Mouse (Mus musculus): Measurements from ENCODE around the gene Ets1.

Gene Ets1

DNA sequence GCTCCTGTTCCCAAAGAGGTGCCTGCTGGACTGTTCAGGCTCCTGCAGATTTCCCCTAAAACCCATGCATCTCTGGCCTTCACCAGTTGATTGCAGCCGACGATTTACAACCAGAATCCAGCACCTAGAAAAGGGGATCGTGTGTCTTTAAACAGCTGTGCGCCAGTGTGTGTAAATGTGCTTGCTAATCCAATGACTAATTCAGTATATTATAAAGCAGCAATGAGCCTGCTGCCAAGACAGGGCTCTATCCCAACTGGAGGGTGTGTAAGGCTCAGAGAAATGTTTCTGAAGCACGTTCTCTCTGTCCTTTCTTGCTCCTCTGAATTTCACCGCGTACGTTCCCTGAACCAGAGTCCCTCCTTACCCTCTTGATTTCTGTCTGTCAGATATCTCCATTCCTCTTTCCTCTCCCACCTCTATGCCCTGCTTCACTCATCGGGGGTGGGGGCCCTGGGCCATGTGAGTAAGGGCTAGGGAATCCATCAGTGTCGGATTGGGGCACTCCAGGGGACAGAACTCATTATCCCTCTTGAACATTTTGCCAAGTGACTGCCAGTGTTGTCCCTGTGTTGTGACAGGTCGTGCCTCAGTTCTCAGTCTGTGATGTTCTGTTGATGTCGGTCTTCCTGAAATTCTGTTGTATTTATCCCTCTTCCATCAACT lies 75.1 kb downstream of the Ets1 start:
- no peak for DNase-seq (ENCODE audit: low read depth, low spot score)

DNA sequence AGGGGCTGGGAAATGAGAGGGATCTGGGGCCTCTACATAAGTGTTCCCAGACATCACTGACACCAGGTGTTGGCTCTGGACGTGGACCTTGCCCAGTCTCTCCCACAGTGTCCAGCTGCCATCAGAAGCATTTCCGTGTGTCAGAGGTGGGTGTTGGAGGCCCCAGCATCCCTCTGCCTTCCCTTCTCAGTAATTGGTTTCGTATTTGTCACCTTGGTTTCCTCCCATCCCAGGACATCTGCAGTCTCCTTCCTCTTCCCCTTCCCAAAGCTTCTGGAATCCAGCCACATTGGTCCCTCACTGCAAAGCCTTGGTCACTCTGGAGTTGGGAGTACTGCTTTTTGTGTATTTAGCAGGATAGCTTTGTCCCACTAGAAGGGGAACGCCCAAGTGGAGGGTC lies 75.7 kb downstream of the Ets1 start:
- no peak for DNase-seq (ENCODE audit: low read depth, low spot score)

DNA sequence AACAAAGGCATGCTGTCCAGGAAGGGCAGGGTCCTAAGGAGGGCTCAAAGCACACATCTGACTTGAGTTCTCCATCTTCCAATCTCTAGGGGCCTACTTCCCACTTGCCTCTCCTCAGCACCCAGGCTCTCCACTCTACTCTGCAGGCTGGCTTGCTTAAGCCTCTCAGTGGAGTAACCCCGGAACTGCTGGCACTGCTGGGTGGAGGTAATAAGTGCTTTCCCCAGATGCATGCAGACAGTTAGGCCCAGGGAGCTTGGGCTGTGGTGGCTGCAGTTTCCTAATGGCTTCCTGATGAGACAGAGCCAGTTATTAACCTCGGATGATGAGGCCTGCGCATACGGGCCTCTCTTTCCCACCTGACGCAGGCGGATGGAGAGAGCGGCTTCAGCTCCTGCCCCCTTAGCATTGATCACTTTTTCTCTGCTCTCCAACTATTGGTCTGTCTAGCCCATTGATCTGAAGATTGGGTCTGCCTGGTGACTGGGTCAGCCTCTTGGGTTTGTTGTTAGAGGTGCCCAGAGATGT lies 76.4 kb downstream of the Ets1 start:
- DNase-seq (ENCODE audit: low read depth, low spot score), result no peak

- DNase-seq (ENCODE audit: low read depth, low spot score), result no peak
Observed at GRCm38 (mm10) chr9:32713106-32713505, 77.1 kb downstream of the Ets1 start.

GRCm38 (mm10) chr9:32713790-32714189 lies 77.8 kb downstream of the Ets1 start:
- no peak for DNase-seq (ENCODE audit: low read depth, low spot score)

DNA sequence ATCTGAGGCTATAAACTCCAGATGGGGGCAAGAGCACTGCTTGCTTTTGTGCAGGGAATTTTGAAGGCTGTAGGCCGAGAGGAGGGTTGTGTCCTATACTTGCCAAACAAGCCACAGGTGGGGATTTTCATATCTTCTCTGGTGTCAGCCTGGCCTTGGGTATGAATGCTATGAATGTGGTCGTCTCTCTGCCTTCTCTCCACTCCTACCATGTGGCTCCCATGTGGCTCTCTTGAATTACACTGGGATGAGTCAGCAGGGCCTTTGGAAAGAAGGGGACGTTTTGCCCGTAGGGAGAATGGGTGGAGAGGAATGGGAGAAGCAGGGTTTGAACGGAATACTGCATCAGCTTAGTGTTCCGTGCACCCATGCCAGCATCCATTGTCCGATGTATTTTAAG lies 78.5 kb downstream of the Ets1 start:
- no peak for DNase-seq (ENCODE audit: low read depth, low spot score)

GRCm38 (mm10) chr9:32715806-32716466 lies 79.9 kb downstream of the Ets1 start:
- DNase-seq (ENCODE audit: low read depth, low spot score), result no peak

- no peak for DNase-seq (ENCODE audit: low read depth, low spot score)
Observed at GRCm38 (mm10) chr9:32717268-32717920, 81.4 kb downstream of the Ets1 start.

DNA sequence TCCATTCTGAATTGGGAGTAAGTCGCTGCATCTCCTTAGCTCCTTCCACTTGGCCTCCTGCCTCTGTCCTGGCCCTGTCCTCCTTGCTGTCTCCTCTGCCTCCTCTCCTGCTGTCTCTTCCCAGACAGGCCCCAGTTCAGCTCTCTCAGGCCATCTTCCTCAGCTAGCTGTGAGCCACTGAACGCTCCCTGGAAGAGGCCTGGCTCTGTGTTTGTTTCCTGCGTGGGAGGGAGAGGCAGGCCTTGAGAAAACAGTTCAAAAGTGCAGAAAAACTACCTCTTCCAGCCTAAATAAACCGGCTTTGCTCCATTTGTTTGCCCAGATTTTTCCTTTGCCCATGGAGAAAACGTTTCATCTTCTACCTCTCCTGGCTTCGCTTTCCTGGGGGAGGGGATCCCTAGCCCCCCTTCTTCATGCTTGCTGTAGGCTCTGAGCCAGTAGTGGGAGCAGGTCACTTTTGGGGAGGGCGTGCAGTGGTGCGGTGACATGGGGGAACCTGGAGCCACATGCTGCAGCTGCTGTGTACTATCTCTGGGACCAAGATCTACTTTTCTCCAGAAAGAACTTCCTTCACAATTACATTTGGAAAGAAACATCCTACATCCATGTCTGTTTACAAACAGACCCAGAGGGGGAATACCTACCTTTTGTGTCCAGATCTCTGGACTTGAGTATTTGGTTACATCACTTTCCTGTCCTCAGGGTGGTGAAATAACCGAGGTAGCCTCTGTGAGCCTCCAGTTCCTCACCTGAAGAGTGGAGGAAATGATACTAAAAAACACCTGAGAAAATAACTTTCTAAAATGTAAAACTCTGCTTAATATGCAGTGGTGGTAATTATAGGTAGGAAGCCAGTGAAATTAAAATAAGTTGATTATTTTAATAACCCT lies 82.2 kb downstream of the Ets1 start:
- no peak for DNase-seq (ENCODE audit: low read depth, low spot score)

DNA sequence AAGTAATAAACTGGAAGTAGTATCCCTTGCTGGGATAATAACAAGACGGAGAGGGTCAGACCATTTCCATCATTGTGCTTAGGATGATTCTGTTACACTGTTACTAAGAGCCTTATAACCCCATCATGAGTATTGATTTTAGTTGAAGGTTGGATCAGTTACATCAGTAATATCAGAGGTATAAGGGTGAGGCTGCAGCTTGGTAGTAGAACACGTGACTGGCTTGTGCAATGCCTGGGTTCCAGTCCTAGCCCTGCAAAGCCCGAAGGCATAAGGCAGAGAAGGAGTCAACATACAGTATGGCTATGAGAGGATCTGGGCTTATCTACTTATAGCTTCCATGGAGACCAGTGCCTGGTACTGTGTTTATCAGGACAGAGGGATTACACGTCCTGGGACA lies 82.8 kb downstream of the Ets1 start:
- no peak for DNase-seq (ENCODE audit: low read depth, low spot score)

DNA sequence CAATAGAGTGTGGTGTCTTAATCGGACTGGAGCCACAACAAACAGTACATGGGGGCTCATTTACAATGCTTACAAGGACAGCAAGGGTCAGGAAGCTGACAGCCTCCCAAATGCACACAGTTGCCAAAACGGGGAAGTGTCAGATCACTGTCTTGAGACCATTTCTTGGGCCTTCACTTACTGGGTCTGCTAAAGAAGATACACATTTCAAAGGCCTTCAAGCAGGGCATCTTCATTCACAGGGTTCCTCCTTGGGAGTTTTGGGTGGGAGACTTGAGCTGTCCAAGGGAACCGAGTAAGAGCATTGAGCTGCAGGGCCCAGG lies 83.9 kb downstream of the Ets1 start:
- DNase-seq (ENCODE audit: low read depth, low spot score), result no peak

DNA sequence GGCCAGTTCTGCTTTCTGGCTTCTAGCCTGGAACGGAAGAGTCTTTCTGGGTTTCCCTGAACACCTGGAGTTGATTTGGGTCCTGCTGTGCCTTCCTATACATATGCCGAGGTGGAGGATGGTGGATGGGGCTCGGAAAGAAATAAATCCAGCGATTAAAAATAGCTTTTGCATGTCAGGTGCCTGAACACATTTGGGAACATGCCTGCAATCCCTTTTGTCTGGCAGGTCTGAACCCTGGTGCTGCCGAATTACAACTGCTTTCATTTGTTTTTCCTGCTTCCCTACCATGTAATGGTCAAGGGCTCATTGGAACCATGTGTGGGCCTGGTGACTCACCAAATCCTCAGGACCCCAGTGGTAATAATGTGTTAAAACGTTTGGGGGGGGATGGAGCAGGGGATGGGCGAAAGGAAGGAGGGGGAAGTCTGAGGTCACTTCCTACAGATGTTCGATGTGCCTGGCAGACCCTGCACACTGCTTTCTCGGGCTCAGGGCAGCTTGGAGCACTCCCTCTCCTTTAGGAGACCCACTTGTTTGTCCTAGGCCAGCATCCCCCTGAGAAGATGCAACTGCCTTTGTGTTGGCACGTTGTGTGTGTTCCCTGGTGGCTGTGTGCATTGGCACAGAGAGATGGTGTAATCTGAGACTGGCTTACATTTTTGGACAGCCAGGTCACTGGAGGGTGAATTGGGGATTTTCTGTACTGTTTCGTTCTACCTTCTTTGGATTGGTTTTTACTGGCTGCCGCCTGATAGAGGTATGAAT lies 84.4 kb downstream of the Ets1 start:
- DNase-seq (ENCODE audit: low read depth, low spot score), result no peak

DNA sequence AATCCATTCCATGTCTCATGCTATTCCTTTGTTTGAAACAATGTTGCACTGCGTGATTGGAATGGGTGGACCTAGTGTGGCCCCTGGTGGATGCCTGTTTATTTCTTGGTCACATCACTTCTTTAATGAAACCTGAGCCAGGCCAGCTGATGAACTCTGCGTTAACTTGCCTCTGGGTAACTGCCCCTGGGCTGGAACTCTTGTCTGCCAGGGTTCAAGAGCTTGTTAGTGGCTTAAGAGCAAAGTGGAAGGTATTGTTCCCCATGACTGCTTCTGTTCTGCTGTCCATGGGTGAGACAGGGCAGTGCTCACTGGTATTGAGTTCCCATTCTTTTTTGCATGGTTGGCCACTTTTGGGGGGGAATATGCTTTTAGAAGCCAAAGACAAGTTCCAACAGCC lies 85.1 kb downstream of the Ets1 start:
- no peak for DNase-seq (ENCODE audit: low read depth, low spot score)

GRCm38 (mm10) chr9:32722205-32722604 lies 86.2 kb downstream of the Ets1 start:
- no peak for DNase-seq (ENCODE audit: low read depth, low spot score)

GRCm38 (mm10) chr9:32722969-32723368 lies 86.9 kb downstream of the Ets1 start:
- DNase-seq (ENCODE audit: low read depth, low spot score), result no peak

GRCm38 (mm10) chr9:32724131-32724825 lies 88.3 kb downstream of the Ets1 start:
- no peak for DNase-seq (ENCODE audit: low read depth, low spot score)

DNA sequence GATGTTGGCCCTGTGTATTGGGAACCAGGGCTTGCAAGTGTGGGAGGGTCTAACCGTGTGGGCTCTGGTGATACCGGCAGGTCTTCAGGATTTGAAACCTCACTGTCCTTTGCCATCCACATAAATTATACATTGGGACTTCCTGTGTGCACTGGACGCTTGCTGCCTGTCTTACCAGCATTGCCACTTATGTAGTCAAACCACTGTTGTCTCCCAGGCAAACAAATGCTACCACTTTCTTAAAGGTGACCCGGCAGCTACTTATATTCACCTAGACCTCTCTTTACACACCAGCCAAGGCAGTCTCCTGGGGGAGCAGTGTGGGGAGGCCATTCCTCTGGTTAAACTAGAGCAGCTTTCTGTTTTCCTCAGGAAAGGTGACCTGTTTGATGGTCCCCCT lies 89.9 kb downstream of the Ets1 start:
- no peak for DNase-seq (ENCODE audit: low read depth, low spot score)

DNA sequence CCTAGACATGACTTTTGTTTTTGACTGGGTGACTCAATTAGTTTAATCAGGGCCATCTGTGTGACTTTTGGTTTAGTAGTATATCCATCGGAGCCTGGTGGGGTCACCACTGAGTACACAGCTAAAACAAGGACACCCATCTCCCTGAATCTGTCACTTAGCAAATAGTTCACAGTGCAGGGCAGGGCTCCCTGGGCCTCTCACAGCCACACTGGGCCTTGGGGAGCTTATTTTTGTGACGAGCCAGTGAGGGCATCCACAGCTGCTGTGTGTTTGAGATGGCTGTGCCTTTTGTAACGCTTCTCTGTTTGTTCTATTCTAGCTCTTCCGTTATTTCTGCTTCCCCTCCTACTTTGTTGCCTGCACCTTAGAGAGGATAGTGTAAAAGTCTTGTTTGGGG lies 90.6 kb downstream of the Ets1 start:
- no peak for DNase-seq (ENCODE audit: low read depth, low spot score)

GRCm38 (mm10) chr9:32727058-32727457 lies 91.0 kb downstream of the Ets1 start:
- no peak for DNase-seq (ENCODE audit: low read depth, low spot score)

GRCm38 (mm10) chr9:32728306-32728705 lies 92.3 kb downstream of the Ets1 start:
- DNase-seq (ENCODE audit: low read depth, low spot score), result no peak

DNA sequence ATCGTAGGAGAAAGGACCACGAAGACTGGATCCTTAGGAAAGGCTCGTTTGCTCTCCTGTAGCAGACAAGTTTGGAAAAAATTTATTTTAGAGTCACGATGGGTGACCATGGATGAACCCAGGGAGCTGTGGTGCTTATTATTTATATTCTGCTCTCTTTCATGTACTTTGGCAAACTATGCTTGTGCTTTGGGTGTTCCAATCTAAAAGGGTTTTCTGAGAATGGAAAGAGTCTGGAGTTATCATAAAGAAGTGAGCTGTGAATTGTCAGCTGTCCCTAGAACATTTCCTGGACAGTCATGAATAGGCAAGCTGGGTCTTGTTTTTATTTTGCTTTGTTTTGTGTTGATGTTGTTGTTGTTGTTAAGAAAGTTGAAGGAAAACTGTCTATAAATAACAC lies 92.8 kb downstream of the Ets1 start:
- DNase-seq (ENCODE audit: low read depth, low spot score), result no peak

All from telencephalon, adult 2 months (tissue).